Mouse (Mus musculus) ES-E14 (cell line): ENCODE results near the gene Mbtd1. TPM values are rescaled to one million over a fixed set of nuclear protein-coding genes. Genes with fewer than 3 reads are reported as not detected.

Experiments
- DNase-seq: peaks from one replicate; pipeline ENCODE4 v3.0.0-alpha.2; 2013; ENCODE audit warnings: low read depth, low spot score
- H3K27ac ChIP-seq: 2 replicates; pipeline ENCODE4 v1.5.1; 2012; ENCODE audit warnings: low read depth, mild to moderate bottlenecking, low read length, moderate library complexity, mixed read lengths; ENCODE audit not compliant: poor library complexity, insufficient read depth, severe bottlenecking
- H3K36me3 ChIP-seq: 2 replicates; pipeline ENCODE4 v1.6.1; 2012; ENCODE audit warnings: mild to moderate bottlenecking, low read length, moderate library complexity, mixed read lengths; ENCODE audit not compliant: control insufficient read depth, poor library complexity, insufficient read depth, severe bottlenecking
- H3K4me1 ChIP-seq, 2 experiments: fragments of 150-350 bp in 1 of 2; sonication (generic) in 1 of 2; 2 replicates each; pipeline ENCODE4 v1.6.1; 2012; ENCODE audit warnings: low read length in 2 of 2, mild to moderate bottlenecking in 1 of 2, mixed read lengths in 1 of 2; ENCODE audit not compliant: control insufficient read depth in 2 of 2, insufficient read depth in 2 of 2, poor library complexity in 1 of 2
- H3K4me3 ChIP-seq, 2 experiments: fragments of 150-350 bp in 1 of 2; sonication (generic) in 1 of 2; 2 replicates each; pipeline ENCODE4 v1.5.1; 2012; ENCODE audit warnings: low read length in 2 of 2, low read depth in 1 of 2, mild to moderate bottlenecking in 1 of 2, mixed read lengths in 1 of 2; ENCODE audit not compliant: insufficient read depth in 1 of 2, poor library complexity in 1 of 2, severe bottlenecking in 1 of 2
- H3K9ac ChIP-seq: 2 replicates; pipeline ENCODE4 v1.6.1; 2012; ENCODE audit warnings: low read depth, mild to moderate bottlenecking, low read length, mixed read lengths; ENCODE audit not compliant: poor library complexity, insufficient read depth, severe bottlenecking
- H3K9me3 ChIP-seq: fragments of 150-350 bp; sonication (generic); 2 replicates; pipeline ENCODE4 v1.6.1; 2012; ENCODE audit warnings: low read depth, mild to moderate bottlenecking, low read length; ENCODE audit not compliant: control insufficient read depth, insufficient read depth
- CHD2 ChIP-seq: IDR thresholded peaks from 2 replicates; pipeline ENCODE4 v1.6.1; 2014; ENCODE audit warnings: mild to moderate bottlenecking, low read depth, low read length, inconsistent platforms
- HCFC1 ChIP-seq: IDR thresholded peaks from 2 replicates; pipeline ENCODE4 v1.6.1; 2012; ENCODE audit warnings: low read length, inconsistent platforms, borderline replicate concordance; ENCODE audit not compliant: insufficient read depth
- MAFK ChIP-seq: IDR thresholded peaks from 2 replicates; pipeline ENCODE4 v1.6.1; 2014; ENCODE audit warnings: mild to moderate bottlenecking, low read depth, low read length, inconsistent platforms; ENCODE audit not compliant: insufficient read depth
- ZC3H11A ChIP-seq: IDR thresholded peaks from 2 replicates; pipeline ENCODE4 v1.6.1; 2012; ENCODE audit warnings: low read depth, mild to moderate bottlenecking, inconsistent platforms, low read length, borderline replicate concordance
- ZNF384 ChIP-seq: IDR thresholded peaks from 2 replicates; pipeline ENCODE4 v1.6.1; 2012; ENCODE audit warnings: low read depth, low read length, inconsistent platforms
- in situ Hi-C, 2 experiments: fragments of 600-800 bp; cut with MboI; formaldehyde crosslinking; loops; one replicate each; pipeline ENCODE4 v1.15.1; 2025; ENCODE audit warnings: low sequenced_read_pairs in 2 of 2, inconsistent platforms in 1 of 2; ENCODE audit not compliant: unreplicated experiment in 2 of 2
- total RNA-seq: library from RNA; depleted of rRNA; stranded (reverse); fragments of 300-350 nt; gene quantifications from 2 replicates; pipeline ENCODE4 v1.2.3, GENCODE M21; 2012; rRNA removed

Mbtd1 gene
- total RNA-seq, 1 experiment, result 68.0 TPM

DNA sequence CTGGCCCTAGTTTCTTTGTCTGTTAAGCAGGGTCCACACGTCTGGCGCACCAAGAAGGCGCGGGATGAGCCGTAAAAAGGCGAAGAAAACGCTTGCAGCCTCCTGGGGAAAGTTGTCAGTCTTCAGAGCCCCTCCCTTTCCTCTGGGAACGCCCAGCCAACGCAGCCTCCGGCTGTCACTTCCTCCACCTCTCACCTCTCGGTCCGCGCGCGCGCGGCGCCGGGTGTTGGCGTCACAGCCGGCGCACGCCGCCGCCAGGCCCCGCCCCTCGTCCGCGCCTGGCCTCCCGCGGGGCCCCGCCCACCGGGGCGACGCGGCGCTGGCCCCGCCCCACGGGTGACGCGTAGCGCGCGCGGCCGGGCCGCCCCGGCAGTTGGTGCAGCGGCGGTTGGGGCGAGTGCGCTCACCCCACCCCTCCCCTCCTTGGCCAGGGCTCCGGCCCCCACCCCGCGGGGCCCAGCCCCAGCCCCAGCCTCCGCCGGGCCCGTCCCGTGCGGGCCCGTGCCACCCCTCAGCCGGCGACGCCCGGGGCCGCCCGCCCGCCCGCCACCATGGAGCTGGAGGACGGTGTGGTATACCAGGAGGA, 110.2 kb downstream of the Mbtd1 start, which contains the start of gene Spag9:
Spag9 (plus strand) TSS at position 372 of the 586 bp plus-strand sequence.
- peaks cover 0 to 4% of the 10 kb centered on the region in 2 experiments; a peak in 2 of 4 replicates for H3K4me1 ChIP-seq
- H3K9me3 ChIP-seq, result no peaks in the 10 kb centered on the region
- peak within 1 kb of the TSS; percentile 79 to 98 for H3K4me3 ChIP-seq
- TF ChIP-seq MAFK (no peak), HCFC1 (peak; percentile 65; the same call in 1 of the 2 replicates), ZC3H11A (no peak), CHD2 (no peak), ZNF384 (no peak)
- in situ Hi-C loops, result no loop called here
- peak; percentile 90 for DNase-seq
- peak within 1 kb of the TSS; percentile 74 for H3K9ac ChIP-seq
- no peaks in the 10 kb centered on the region for H3K36me3 ChIP-seq
- peak within 1 kb of the TSS; percentile 44 for H3K27ac ChIP-seq

Other genes starting within 250 kb of the Mbtd1 start
- gene Utp18, start 86 bp upstream of the Mbtd1 start, total RNA-seq, result 30.0 and 48.2 TPM in 2 replicates
- gene Nme2, start 70.4 kb downstream of the Mbtd1 start, total RNA-seq, result 833 and 1,053 TPM in 2 replicates
- 342 and 419 TPM in 2 replicates for gene Gm20390, start 82.4 kb downstream of the Mbtd1 start, total RNA-seq
- 141 and 163 TPM in 2 replicates for gene Nme1, start 82.7 kb downstream of the Mbtd1 start, total RNA-seq
- 16.5 and 20.9 TPM in 2 replicates for gene Spag9, start 110.2 kb downstream of the Mbtd1 start, total RNA-seq